Mouse (Mus musculus) layer of hippocampus, postnatal 25 days (tissue): ENCODE data around the gene Cabs1. TPM values are rescaled to one million over a fixed set of nuclear protein-coding genes. Genes with fewer than 3 reads are reported as not detected.

Experiments used
- DNase-seq, 2 experiments: peaks; one replicate each; pipeline ENCODE4 v3.0.0; 2022; ENCODE audit warnings: mixed read lengths in 2 of 2, low spot score in 1 of 2; ENCODE audit errors: extremely low spot score in 1 of 2
- total RNA-seq, 2 experiments: library from RNA; stranded (reverse); gene quantifications; 2 replicates each; pipeline ENCODE4 v1.2.3; 2021

The Cabs1 gene
- total RNA-seq, result not detected

GRCm38 (mm10) chr5:87979139-87979538 is at the start of gene Cabs1:
Cabs1 (plus strand) TSS chr5:87979439.
- DNase-seq, result no peak

GRCm38 (mm10) chr5:87931603-87932002 is 47.6 kb upstream of the Cabs1 start:
- no peak for DNase-seq

GRCm38 (mm10) chr5:87940752-87941151 is 38.5 kb upstream of the Cabs1 start:
- no peak for DNase-seq

- no peak for DNase-seq
Measured at GRCm38 (mm10) chr5:87942515-87942914, 36.7 kb upstream of the Cabs1 start.

GRCm38 (mm10) chr5:87951836-87952235 is 27.4 kb upstream of the Cabs1 start:
- no peak for DNase-seq

GRCm38 (mm10) chr5:87969201-87969600 is 10.0 kb upstream of the Cabs1 start, which contains the start of the genes 2310003L06Rik and Gm28434:
2310003L06Rik (plus strand) TSS chr5:87969459.
Gm28434 (plus strand) TSS chr5:87969517.
- no peak for DNase-seq

- DNase-seq, result no peak
Measured at GRCm38 (mm10) chr5:87982468-87983214, 3.4 kb downstream of the Cabs1 start.

- DNase-seq, result no peak
Measured at GRCm38 (mm10) chr5:88002249-88002648, 23.0 kb downstream of the Cabs1 start, which contains the start of gene Smr3a. Smr3a (plus strand) TSS chr5:88002549.

GRCm38 (mm10) chr5:88005241-88005640 is 26.0 kb downstream of the Cabs1 start:
- no peak for DNase-seq

Other genes starting within 250 kb of the Cabs1 start
- gene Csn1s2a, start 204.9 kb upstream of the Cabs1 start, total RNA-seq, result not detected
- not detected for gene Csn1s2b, start 171.4 kb upstream of the Cabs1 start, total RNA-seq
- not detected for gene Prr27, start 153.8 kb upstream of the Cabs1 start, total RNA-seq
- gene Odam, start 94.4 kb upstream of the Cabs1 start, total RNA-seq, result not detected
- gene Csn3, start 53.9 kb upstream of the Cabs1 start, total RNA-seq, result not detected
- gene 2310003L06Rik, start 10.0 kb upstream of the Cabs1 start, total RNA-seq, result not detected
- not detected for gene Gm28434, start 9.9 kb upstream of the Cabs1 start, total RNA-seq
- gene Smr3a, start 23.1 kb downstream of the Cabs1 start, total RNA-seq, result not detected
- gene Smr2, start 107.1 kb downstream of the Cabs1 start, total RNA-seq, result not detected
- not detected for gene Gm11116, start 132.1 kb downstream of the Cabs1 start, total RNA-seq
- not detected for gene Gm11115, start 174.7 kb downstream of the Cabs1 start, total RNA-seq